In the genomic region with DNA sequence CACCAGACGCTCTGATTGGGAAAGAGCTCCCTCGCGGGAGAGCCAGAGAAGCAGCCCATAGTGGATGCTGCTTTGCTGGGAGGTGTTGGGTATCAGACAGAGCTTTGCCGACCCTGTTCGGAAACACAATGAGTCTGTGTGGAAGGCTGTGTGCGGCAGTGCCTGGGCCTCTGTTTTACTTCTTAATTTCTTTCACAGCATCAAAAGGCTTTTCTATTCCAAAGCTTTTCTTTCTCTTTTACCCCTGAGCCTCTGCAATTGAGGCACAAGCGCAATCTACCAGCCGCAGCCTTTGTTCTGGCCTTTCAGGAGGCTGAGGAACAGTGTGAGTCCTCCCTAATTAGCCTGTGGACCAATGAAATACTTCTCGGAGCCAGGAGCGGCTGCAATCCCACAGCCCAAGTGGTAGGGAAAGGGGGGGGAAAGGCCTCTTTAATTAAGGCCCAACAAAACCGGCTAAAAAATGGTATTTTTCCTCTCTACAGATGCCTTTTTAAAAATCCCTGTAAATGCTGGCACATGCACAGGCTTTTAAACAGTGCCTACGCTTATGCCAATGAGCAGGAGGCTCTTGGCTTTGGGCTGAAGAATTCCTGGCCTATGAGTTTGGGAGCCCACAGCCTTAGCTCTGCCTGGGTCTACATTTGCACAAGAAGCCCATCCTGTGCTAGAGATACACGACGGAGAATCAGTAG, we compare ENCODE assay signal across 8 mouse cellular contexts.
A peak's percentile ranks its signal among the peaks of the same experiment; 100 is the strongest.
DNase-seq lines count a peak whose midpoint lies in the region; ATAC-seq and TF ChIP-seq lines count a peak whose summit lies in the region.

No protein-coding gene starts in this region.

- peak; percentile 75; the same call in 1 of the 2 replicates for ATAC-seq in kidney, embryonic 16.5 days (ENCODE audit: low FRiP score, low TSS enrichment)

- no peak for TF ChIP-seq CTCF in olfactory bulb, adult 2 months (IDR thresholded peaks at IDR 0.05; ENCODE audit: insufficient read depth, low read depth, low read length)

- no peak for TF ChIP-seq POLR2A in olfactory bulb, adult 2 months (IDR thresholded peaks at IDR 0.05; ENCODE audit: insufficient read depth, low read depth, low read length)

- H3K4me3 ChIP-seq in kidney, embryonic 16.5 days (ENCODE audit: low read length): peak overlapping the region; percentile 25; the same call in 1 of the 2 replicates
- peak overlapping the region; percentile 45 for H3K4me3 ChIP-seq in embryonic facial prominence, embryonic 10.5 days
- peak overlapping the region; percentile 5; the same call in 1 of the 2 replicates for H3K4me3 ChIP-seq in olfactory bulb, adult 2 months (ENCODE audit: insufficient read depth, low read depth, low read length)

- no peak overlapping the region for H3K27ac ChIP-seq in kidney, embryonic 16.5 days (ENCODE audit: low read length)
- peak overlapping the region; percentile 85 for H3K27ac ChIP-seq in embryonic facial prominence, embryonic 10.5 days (replicated peaks)
- H3K27ac ChIP-seq in olfactory bulb, adult 2 months (ENCODE audit: insufficient read depth, low read depth, low read length): peak overlapping the region; percentile 50

- WGBS in kidney, embryonic 16.5 days: 15% methylated on average over 14 of the region's 14 CpGs
- 6% methylated on average over 14 of the region's 14 CpGs for WGBS in embryonic facial prominence, embryonic 10.5 days
- 14% methylated on average over 14 of the region's 14 CpGs for WGBS in olfactory bulb, adult 2 months

- peak overlapping the region; percentile 42 for H3K4me2 ChIP-seq in kidney, embryonic 16.5 days (replicated peaks; ENCODE audit: low read depth, low read length)

- peaks cover 7% of the 10 kb centered on the region; the same call in 1 of the 2 replicates for H3K9me3 ChIP-seq in kidney, embryonic 16.5 days (ENCODE audit: low read length)
- H3K9me3 ChIP-seq in embryonic facial prominence, embryonic 10.5 days: 0 out of 2 replicates have a peak, but pooled peaks cover 6% of the 10 kb centered on the region

- peak overlapping the region; percentile 48 for H3K9ac ChIP-seq in kidney, embryonic 16.5 days (replicated peaks; ENCODE audit: low read length)

- intact Hi-C loops in heart, postnatal 36 days (cut with DNase I): no loop called here
- intact Hi-C loops in left cerebral cortex, postnatal 14 days (cut with DNase I): loop anchor here (5.0 kb wide), 1 partner anchor 176 kb away; a partner anchor contains a TSS

- H3K36me3 ChIP-seq in kidney, embryonic 16.5 days (ENCODE audit: insufficient read depth, low read length): no peaks in the 10 kb centered on the region
- H3K36me3 ChIP-seq in embryonic facial prominence, embryonic 10.5 days (replicated peaks): no peaks in the 10 kb centered on the region

- no peak for DNase-seq in kidney, postnatal 25 days
- peak; percentile 71 for DNase-seq in embryonic facial prominence, embryonic 10.5 days (ENCODE audit: low spot score)
- DNase-seq in heart, postnatal 36 days: peak; percentile 5 to 6
- DNase-seq in left cerebral cortex, postnatal 14 days (ENCODE audit: low spot score in 2 of 2): peak; percentile 18 to 30
- no peak for DNase-seq in c-Kit-positive CD71-positive TER-119-positive erythroid progenitor cells, embryonic 14.5 days (ENCODE audit: low spot score)
- DNase-seq in MN1 (ENCODE audit: low spot score): no peak

- H3K4me1 ChIP-seq in kidney, embryonic 16.5 days (ENCODE audit: insufficient read depth, low read length): peaks cover 16% of the 10 kb centered on the region
- peaks cover 24% of the 10 kb centered on the region for H3K4me1 ChIP-seq in embryonic facial prominence, embryonic 10.5 days
- peaks cover 5% of the 10 kb centered on the region for H3K4me1 ChIP-seq in olfactory bulb, adult 2 months (ENCODE audit: control insufficient read depth, insufficient read depth, low read length)

- no peaks in the 10 kb centered on the region; the same call in 1 of the 2 replicates for H3K27me3 ChIP-seq in kidney, embryonic 16.5 days (ENCODE audit: insufficient read depth, low read length)
- H3K27me3 ChIP-seq in embryonic facial prominence, embryonic 10.5 days (replicated peaks; ENCODE audit: low read depth, poor library complexity, severe bottlenecking): no peaks in the 10 kb centered on the region

Comparison
In these comparisons a context has a peak if more than half of its experiments do, and no peak if none do; other contexts are left out.
1. DNase-seq: peak in embryonic facial prominence, embryonic 10.5 days (single experiment), heart, postnatal 36 days (2 of 2) and left cerebral cortex, postnatal 14 days (2 of 2); none in kidney, postnatal 25 days (0 of 2), c-Kit-positive CD71-positive TER-119-positive erythroid progenitor cells, embryonic 14.5 days (single experiment) and MN1 (single experiment).
2. Peak in every context shown above with its lines, with median percentiles within 50 percentile points of each other: H3K4me3 ChIP-seq.